Mouse (Mus musculus): ENCODE measurements around the gene Gm5737.

DNA sequence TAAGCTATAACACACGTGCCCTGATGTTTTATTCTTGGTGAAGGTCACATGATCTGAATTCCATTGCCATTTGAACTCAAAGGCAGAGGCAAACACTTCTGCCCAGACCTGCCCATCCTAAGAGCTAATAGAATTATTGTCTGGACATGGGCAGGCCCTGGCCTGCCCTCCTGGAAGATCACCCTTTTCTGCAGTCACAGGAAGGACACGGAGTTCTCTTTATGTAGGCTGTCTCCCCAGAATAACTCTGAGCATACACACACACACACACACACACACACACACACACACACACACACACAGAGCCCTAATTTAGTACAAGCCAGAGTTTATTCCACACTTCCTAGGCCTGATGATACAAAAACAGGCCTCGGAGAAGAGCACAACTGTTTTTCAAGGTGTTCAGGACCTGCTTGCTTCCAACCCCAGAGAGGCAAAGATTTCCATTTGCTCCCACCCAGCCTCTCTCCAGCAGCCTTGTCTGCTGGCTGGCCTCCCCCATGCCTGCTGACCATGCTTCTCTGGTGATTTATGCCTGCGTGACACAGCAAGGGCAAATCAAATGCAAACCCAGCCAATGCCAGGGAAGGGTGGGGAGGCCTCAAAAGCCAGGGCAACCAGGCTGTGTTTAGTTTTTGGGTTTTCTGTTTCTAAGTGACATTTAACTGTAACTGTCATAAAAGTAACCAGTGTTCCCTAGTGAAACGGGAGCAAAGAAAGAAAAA is 26.4 kb downstream of the Gm5737 start:
- no peak for TF ChIP-seq CTCF (IDR thresholded peaks at IDR 0.05; ENCODE audit: low read depth)
- no peak for TF ChIP-seq EP300 (IDR thresholded peaks at IDR 0.05; ENCODE audit: low read depth)

Measured in liver, postnatal 0 days (tissue).